23 mouse cellular contexts compared by ENCODE assay signal in the genomic region with DNA sequence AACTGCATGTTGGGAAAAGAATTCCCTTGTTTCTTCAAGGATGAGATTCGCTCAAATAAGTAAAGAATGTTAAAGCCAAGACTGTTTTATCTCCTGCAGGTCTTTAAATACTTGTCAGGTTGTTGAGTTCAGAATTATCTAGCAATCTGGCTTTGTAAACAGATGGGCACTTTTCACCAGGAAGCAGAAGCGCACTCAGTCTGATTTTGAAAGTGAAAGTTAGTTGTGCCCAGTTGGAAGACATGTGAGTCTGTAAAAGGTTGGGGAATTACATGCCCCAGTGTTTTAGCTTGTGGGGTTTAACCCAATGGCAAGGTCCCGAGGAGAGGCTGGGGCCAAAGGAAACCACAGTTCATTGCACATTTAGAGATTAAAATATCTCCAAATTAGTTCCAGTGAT.
DNase-seq lines count a peak whose midpoint lies in the region; ATAC-seq and TF ChIP-seq lines count a peak whose summit lies in the region.
"Had no signal": no experiment of that assay in that cellular context is flagged by ENCODE, and none has a peak within 500 bp of the region (broad histone marks: within the 10 kb centered on the region; RNA-seq: fewer than 3 reads in every experiment).

No protein-coding gene starts in this region.

- H3K4me3 ChIP-seq in heart, embryonic 11.5 days (ENCODE audit: low read depth, low read length) = no peak overlapping the region
- no peak overlapping the region for H3K4me3 ChIP-seq in liver, adult 2 months (ENCODE audit: insufficient read depth, low read depth, low read length)
- H3K4me3 ChIP-seq in liver, embryonic 12.5 days = no peak overlapping the region
- H3K4me3 ChIP-seq in testis, adult 2 months (ENCODE audit: control insufficient read depth, low read depth, low read length) = peak overlapping the region; percentile 35; the same call in 1 of the 2 replicates
- H3K4me3 ChIP-seq in myocyte = no peak overlapping the region
- H3K4me3 ChIP-seq: hindbrain, embryonic 10.5 days; limb, embryonic 12.5 days; midbrain, embryonic 12.5 days had no signal

- H3K27ac ChIP-seq in heart, embryonic 11.5 days (ENCODE audit: low read depth, low read length) = no peak overlapping the region
- H3K27ac ChIP-seq in liver, adult 2 months (replicated peaks; ENCODE audit: insufficient read depth, low read depth, low read length) = no peak overlapping the region; the same call in 1 of the 2 replicates
- no peak overlapping the region for H3K27ac ChIP-seq in liver, embryonic 12.5 days
- no peak overlapping the region for H3K27ac ChIP-seq in testis, adult 2 months (ENCODE audit: control insufficient read depth, insufficient read depth, low read depth, low read length)
- H3K27ac ChIP-seq: hindbrain, embryonic 10.5 days; limb, embryonic 12.5 days; liver, embryonic 14.5 days; midbrain, embryonic 12.5 days had no signal

- H3K4me2 ChIP-seq in heart, embryonic 11.5 days = no peak overlapping the region
- H3K4me2 ChIP-seq in liver, embryonic 12.5 days = no peak overlapping the region
- H3K4me2 ChIP-seq in myocyte (ENCODE audit: low read depth) = peak overlapping the region; percentile 31
- H3K4me2 ChIP-seq: limb, embryonic 12.5 days; midbrain, embryonic 12.5 days had no signal

- peak; percentile 64 for DNase-seq in heart, adult 11 months
- DNase-seq in liver, adult 2 months (ENCODE audit: extremely low read depth, low read depth, low spot score) = peak; percentile 87
- DNase-seq in testis, postnatal 10 days (ENCODE audit: low spot score) = no peak
- no peak for DNase-seq in adrenal gland, postnatal 36 days
- DNase-seq: adrenal gland, postnatal 25 days; cerebellum, adult 11 months; cerebellum, adult 9-11 months; forebrain, postnatal 0 days; gastrocnemius, postnatal 25 days; kidney, postnatal 25 days; layer of hippocampus, adult 9-11 months; right cerebral cortex, postnatal 25 days; thymus, postnatal 25 days had no signal

- no peaks in the 10 kb centered on the region for H3K9me3 ChIP-seq in heart, embryonic 11.5 days (replicated peaks; ENCODE audit: control insufficient read depth, low read length)
- H3K9me3 ChIP-seq in liver, embryonic 12.5 days (replicated peaks) = no peaks in the 10 kb centered on the region
- H3K9me3 ChIP-seq: hindbrain, embryonic 10.5 days; limb, embryonic 12.5 days; midbrain, embryonic 12.5 days had no signal

- no peaks in the 10 kb centered on the region for H3K4me1 ChIP-seq in heart, embryonic 11.5 days (ENCODE audit: control insufficient read depth, insufficient read depth, low read length)
- peaks cover 12% of the 10 kb centered on the region for H3K4me1 ChIP-seq in liver, adult 2 months (ENCODE audit: control insufficient read depth, insufficient read depth, low read length)
- 0 out of 2 replicates have a peak, but pooled peaks cover 4% of the 10 kb centered on the region for H3K4me1 ChIP-seq in liver, embryonic 12.5 days
- no peaks in the 10 kb centered on the region for H3K4me1 ChIP-seq in testis, adult 2 months (ENCODE audit: control insufficient read depth, insufficient read depth, low read length)

- peaks cover 7% of the 10 kb centered on the region; the same call in 1 of the 2 replicates for H3K79me2 ChIP-seq in liver, adult 2 months (ENCODE audit: control insufficient read depth, insufficient read depth, low read length)
- no peaks in the 10 kb centered on the region for H3K79me2 ChIP-seq in myocyte (ENCODE audit: control insufficient read depth, insufficient read depth)

- no peaks in the 10 kb centered on the region for H3K36me3 ChIP-seq in heart, embryonic 11.5 days (ENCODE audit: control insufficient read depth, insufficient read depth, low read length)
- H3K36me3 ChIP-seq in liver, adult 2 months (ENCODE audit: control insufficient read depth, insufficient read depth, low read length) = no peaks in the 10 kb centered on the region
- H3K36me3 ChIP-seq in liver, embryonic 12.5 days = no peaks in the 10 kb centered on the region
- H3K36me3 ChIP-seq in testis, adult 2 months (ENCODE audit: control insufficient read depth, insufficient read depth, low read length) = no peaks in the 10 kb centered on the region
- no peaks in the 10 kb centered on the region for H3K36me3 ChIP-seq in myocyte (ENCODE audit: control insufficient read depth, insufficient read depth)
- H3K36me3 ChIP-seq: limb, embryonic 12.5 days; midbrain, embryonic 12.5 days had no signal

- H3K27me3 ChIP-seq in heart, embryonic 11.5 days (ENCODE audit: control insufficient read depth, insufficient read depth, low read length) = no peaks in the 10 kb centered on the region
- no peaks in the 10 kb centered on the region for H3K27me3 ChIP-seq in liver, adult 2 months (ENCODE audit: control insufficient read depth, insufficient read depth, low read length)
- no peaks in the 10 kb centered on the region for H3K27me3 ChIP-seq in liver, embryonic 12.5 days (replicated peaks)
- no peaks in the 10 kb centered on the region for H3K27me3 ChIP-seq in testis, adult 2 months (ENCODE audit: control insufficient read depth, insufficient read depth, low read length)
- no peaks in the 10 kb centered on the region for H3K27me3 ChIP-seq in myocyte (ENCODE audit: control insufficient read depth, insufficient read depth, insufficient read length)
- H3K27me3 ChIP-seq: limb, embryonic 12.5 days; midbrain, embryonic 12.5 days had no signal

- no peak for TF ChIP-seq CTCF in liver, adult 2 months (IDR thresholded peaks at IDR 0.05; ENCODE audit: low read depth, low read length)
- TF ChIP-seq CTCF in testis, adult 2 months (IDR thresholded peaks at IDR 0.05; ENCODE audit: control insufficient read depth, insufficient read depth, insufficient replicate concordance, low read depth, low read length) = no peak

- no peak for ATAC-seq in heart, embryonic 11.5 days (replicated peaks; ENCODE audit: insufficient number of reproducible peaks, low FRiP score, low TSS enrichment)
- ATAC-seq in liver, embryonic 12.5 days = no peak
- ATAC-seq: forebrain, postnatal 0 days; hindbrain, embryonic 16.5 days; intestine, postnatal 0 days had no signal

- no peak overlapping the region for H3K9ac ChIP-seq in heart, embryonic 11.5 days (ENCODE audit: low read depth, low read length)
- no peak overlapping the region for H3K9ac ChIP-seq in liver, adult 2 months (ENCODE audit: low read depth, low read length)
- no peak overlapping the region for H3K9ac ChIP-seq in liver, embryonic 12.5 days
- H3K9ac ChIP-seq: forebrain, postnatal 0 days; limb, embryonic 12.5 days; liver, embryonic 14.5 days; midbrain, embryonic 12.5 days had no signal

- H3ac ChIP-seq in myocyte (ENCODE audit: control insufficient read depth, insufficient read length) = no peak overlapping the region

- no peak for TF ChIP-seq POLR2A in liver, adult 2 months (IDR thresholded peaks at IDR 0.05; ENCODE audit: extremely low read depth, insufficient read depth, low read length)
- no peak for TF ChIP-seq POLR2A in testis, adult 2 months (IDR thresholded peaks at IDR 0.05; ENCODE audit: control insufficient read depth, low read depth, low read length)
- no peak for TF ChIP-seq POLR2A in myocyte (IDR thresholded peaks at IDR 0.05; ENCODE audit: insufficient read length, low read depth)

- WGBS in heart, embryonic 11.5 days (ENCODE audit: insufficient replicate concordance) = 70% methylated on average over 3 of the region's 3 CpGs
- 19% methylated on average over 3 of the region's 3 CpGs for WGBS in liver, adult 2 months
- WGBS in liver, embryonic 12.5 days (ENCODE audit: insufficient replicate concordance) = 54% methylated on average over 3 of the region's 3 CpGs

TF ChIP-seq in myocyte, 11 proteins besides CTCF, POLR2A, EP300 and RAD21:
- TF ChIP-seq REST (IDR thresholded peaks at IDR 0.05; ENCODE audit: insufficient read depth, insufficient read length) (no peak), USF1 (IDR thresholded peaks at IDR 0.05; ENCODE audit: low read depth) (no peak), TCF3 (IDR thresholded peaks at IDR 0.05; ENCODE audit: insufficient read length, low read depth) (no peak), TCF12 (IDR thresholded peaks at IDR 0.05; ENCODE audit: insufficient read depth, poor library complexity, severe bottlenecking) (no peak), POLR2AphosphoS2 (IDR thresholded peaks at IDR 0.05; ENCODE audit: insufficient read length, low read depth) (no peak), SRF (IDR thresholded peaks at IDR 0.05; ENCODE audit: control insufficient read depth, insufficient read length, low read depth) (no peak), MAX (IDR thresholded peaks at IDR 0.05; ENCODE audit: low read depth) (no peak), MYOG (IDR thresholded peaks at IDR 0.05; ENCODE audit: control insufficient read depth in 1 of 3, insufficient read depth in 1 of 3, insufficient read length in 2 of 3, low read depth in 2 of 3) (no peak), CEBPB (IDR thresholded peaks at IDR 0.05; ENCODE audit: insufficient read depth, poor library complexity, severe bottlenecking) (no peak), MYOD1 (IDR thresholded peaks at IDR 0.05; ENCODE audit: control insufficient read depth in 1 of 3, insufficient read length in 2 of 3, low read depth in 2 of 3) (no peak), E2F4 (IDR thresholded peaks at IDR 0.05; ENCODE audit: insufficient read depth) (no peak)
TF ChIP-seq in myocyte: peak in this region for 0.

Comparison
In these comparisons a context has a peak if more than half of its experiments do, and no peak if none do; other contexts are left out.
1. DNase-seq: peak in heart, adult 11 months (single experiment) and liver, adult 2 months (single experiment); none in testis, postnatal 10 days (single experiment) and adrenal gland, postnatal 36 days (0 of 2).